Mouse (Mus musculus) limb, embryonic 14.5 days (tissue): Measurements from ENCODE around the gene E2f6. TPM values are rescaled to one million over a fixed set of nuclear protein-coding genes. Genes with fewer than 3 reads are reported as not detected.

ENCODE experiments used
- ATAC-seq: fragments of 200-750 bp; cut with Nextera tagmentation; 2 replicates; pipeline ENCODE4 v1.8.0; 2017; ENCODE audit warnings: low read depth, moderate number of reproducible peaks, moderate TSS enrichment; ENCODE audit not compliant: low FRiP score
- DNase-seq: peaks from one replicate; pipeline ENCODE4 v3.0.0-alpha.2; 2015; ENCODE audit warnings: low spot score
- H3K27ac ChIP-seq: fragments of 300-500 bp; sonication (generic); replicated peaks from 2 replicates; pipeline ENCODE4 v1.5.1; 2014; ENCODE audit warnings: low read depth, mild to moderate bottlenecking, low read length, moderate library complexity, mixed read lengths
- H3K27me3 ChIP-seq: fragments of 300-500 bp; sonication (generic); 2 replicates; pipeline ENCODE4 v1.6.1; 2014; ENCODE audit warnings: low read length, mixed read lengths; ENCODE audit not compliant: control insufficient read depth, insufficient read depth
- H3K36me3 ChIP-seq: fragments of 300-500 bp; sonication (generic); 2 replicates; pipeline ENCODE4 v1.6.1; 2014; ENCODE audit warnings: mild to moderate bottlenecking, low read length, moderate library complexity, mixed read lengths; ENCODE audit not compliant: control insufficient read depth, insufficient read depth
- H3K4me1 ChIP-seq: fragments of 300-500 bp; sonication (generic); 2 replicates; pipeline ENCODE4 v1.6.1; 2014; ENCODE audit warnings: antibody characterized with exemption, low read length, mixed read lengths; ENCODE audit not compliant: control insufficient read depth, insufficient read depth
- H3K4me2 ChIP-seq: fragments of 300-500 bp; sonication (generic); replicated peaks from 2 replicates; pipeline ENCODE4 v1.6.1; 2014; ENCODE audit warnings: low read depth, mild to moderate bottlenecking, low read length, moderate library complexity; ENCODE audit not compliant: severe bottlenecking
- H3K4me3 ChIP-seq: fragments of 300-500 bp; sonication (generic); replicated peaks from 2 replicates; pipeline ENCODE4 v1.5.1; 2014; ENCODE audit warnings: low read length
- H3K9ac ChIP-seq: fragments of 300-500 bp; sonication (generic); 2 replicates; pipeline ENCODE4 v1.6.1; 2014; ENCODE audit warnings: mild to moderate bottlenecking, low read depth, low read length, moderate library complexity; ENCODE audit not compliant: severe bottlenecking
- H3K9me3 ChIP-seq: fragments of 300-500 bp; sonication (generic); 2 replicates; pipeline ENCODE4 v1.6.1; 2016; ENCODE audit warnings: low read length; ENCODE audit not compliant: control insufficient read depth
- POLR2A ChIP-seq: fragments of 200-500 bp; IDR thresholded peaks from 2 replicates; pipeline ENCODE4 v1.8.0; 2012; ENCODE audit warnings: inconsistent platforms, mild to moderate bottlenecking, moderate library complexity, borderline replicate concordance; ENCODE audit not compliant: insufficient read depth, insufficient read length; ENCODE audit errors: extremely low read depth
- WGBS: fragments of 180-500 bp; shearing (Covaris S2); extraction: QIAGEN DNeasy Blood & Tissue Kit; methylation state at CpG from one replicate; pipeline ENCODE4 v1.1.7; 2014; 5-methylcytosine and 5-hydroxymethylcytosine counted together
- polyA plus RNA-seq, 2 experiments: library from polyadenylated mRNA; depleted of rRNA in 1 of 2; stranded (reverse) in 1 of 2; unstranded in 1 of 2; fragments of >200 nt; fragmentation: Nextera tagmentation in 1 of 2; extraction: Ambion mirVana in 1 of 2; gene quantifications; 2 replicates each; pipeline versions ENCODE4 v1.2.1 to v1.2.3; 2012 to 2014

Gene E2f6
- polyA plus RNA-seq, 2 experiments: 47.3 to 54.5 TPM

- peak within 1 kb of the TSS; percentile 51 for H3K4me3 ChIP-seq
- H3K9me3 ChIP-seq: no peaks in the 10 kb centered on the region
- H3K27ac ChIP-seq: no peak within 1 kb of the TSS
- no peaks in the 10 kb centered on the region for H3K27me3 ChIP-seq
- no peaks in the 10 kb centered on the region for H3K36me3 ChIP-seq
- no peak for TF ChIP-seq POLR2A
- ATAC-seq: peak; percentile 66
- peaks cover 4% of the 10 kb centered on the region; the same call in 1 of the 2 replicates for H3K4me1 ChIP-seq
- H3K4me2 ChIP-seq: peak within 1 kb of the TSS; percentile 98
- WGBS: 4% methylated on average over 42 of the region's 53 CpGs
- DNase-seq: no peak
- H3K9ac ChIP-seq: peak within 1 kb of the TSS; percentile 66
These were observed 10.4 kb upstream of the E2f6 start, which contains the start of gene Greb1 for GRCm38 (mm10) chr12:16800259-16800958. Gene Greb1, minus strand, starts transcription at chr12:16800886.

GRCm38 (mm10) chr12:16800959-16801315 is 9.8 kb upstream of the E2f6 start:
- Histone ChIP-seq H3K4me1 (peaks cover 4% of the 10 kb centered on the region; the same call in 1 of the 2 replicates), H3K27me3 (no peaks in the 10 kb centered on the region), H3K27ac (no peak overlapping the region), H3K36me3 (no peaks in the 10 kb centered on the region), H3K4me3 (peak overlapping the region; percentile 51), H3K9ac (peak overlapping the region; percentile 66), H3K4me2 (peak overlapping the region; percentile 98), H3K9me3 (no peaks in the 10 kb centered on the region)
- WGBS: 3% methylated on average over 12 of the region's 12 CpGs
- TF ChIP-seq POLR2A: no peak
- peak; percentile 70 for ATAC-seq
- DNase-seq: no peak

- WGBS: 21% methylated on average over 5 of the region's 5 CpGs
- no peak overlapping the region for H3K9ac ChIP-seq
- no peak for TF ChIP-seq POLR2A
- no peak overlapping the region for H3K4me3 ChIP-seq
- no peaks in the 10 kb centered on the region for H3K27me3 ChIP-seq
- no peak overlapping the region for H3K4me2 ChIP-seq
- ATAC-seq (no peak), DNase-seq (no peak)
- no peaks in the 10 kb centered on the region for H3K36me3 ChIP-seq
- no peaks in the 10 kb centered on the region for H3K9me3 ChIP-seq
- no peak overlapping the region for H3K27ac ChIP-seq
- H3K4me1 ChIP-seq: peaks cover 4% of the 10 kb centered on the region; the same call in 1 of the 2 replicates
These were observed 7.4 kb upstream of the E2f6 start for GRCm38 (mm10) chr12:16803237-16803955.

- H3K4me3 ChIP-seq: no peak overlapping the region
- 46% methylated on average over 5 of the region's 5 CpGs for WGBS
- TF ChIP-seq POLR2A: no peak
- H3K27ac ChIP-seq: no peak overlapping the region
- ATAC-seq: no peak
- H3K4me1 ChIP-seq: peaks cover 4% of the 10 kb centered on the region; the same call in 1 of the 2 replicates
- no peaks in the 10 kb centered on the region for H3K36me3 ChIP-seq
- no peak for DNase-seq
- H3K9ac ChIP-seq: no peak overlapping the region
- no peaks in the 10 kb centered on the region for H3K9me3 ChIP-seq
- H3K27me3 ChIP-seq: no peaks in the 10 kb centered on the region
- H3K4me2 ChIP-seq: no peak overlapping the region
These were observed 6.8 kb upstream of the E2f6 start for GRCm38 (mm10) chr12:16803956-16804430.

- no peaks in the 10 kb centered on the region for H3K27me3 ChIP-seq
- DNase-seq (peak; percentile 88), ATAC-seq (peak; percentile 69; the same call in 1 of the 2 replicates)
- H3K9ac ChIP-seq: no peak overlapping the region
- no peaks in the 10 kb centered on the region for H3K9me3 ChIP-seq
- TF ChIP-seq POLR2A: no peak
- H3K36me3 ChIP-seq: no peaks in the 10 kb centered on the region
- 4% methylated on average over 5 of the region's 5 CpGs for WGBS
- no peaks in the 10 kb centered on the region; the same call in 1 of the 2 replicates for H3K4me1 ChIP-seq
- no peak overlapping the region for H3K4me2 ChIP-seq
- no peak overlapping the region for H3K4me3 ChIP-seq
- H3K27ac ChIP-seq: no peak overlapping the region
These were observed 5.3 kb upstream of the E2f6 start for GRCm38 (mm10) chr12:16805511-16805910.
